Mouse (Mus musculus): ENCODE data around the gene Vmn1r100. TPM values are rescaled to one million over a fixed set of nuclear protein-coding genes. Genes with fewer than 3 reads are reported as not detected.
"Not testable (repeated sequence)": the region's sequence is repeated elsewhere in the genome, so short reads cannot be mapped to it uniquely, and the experiment has no call there.

Gene Vmn1r100
- total RNA-seq (2014; rRNA removed) (not detected in 2 replicates), polyA plus RNA-seq (2015; fragmentation: Nextera tagmentation; extraction: Ambion mirVana) (not detected in 2 replicates)

DNA sequence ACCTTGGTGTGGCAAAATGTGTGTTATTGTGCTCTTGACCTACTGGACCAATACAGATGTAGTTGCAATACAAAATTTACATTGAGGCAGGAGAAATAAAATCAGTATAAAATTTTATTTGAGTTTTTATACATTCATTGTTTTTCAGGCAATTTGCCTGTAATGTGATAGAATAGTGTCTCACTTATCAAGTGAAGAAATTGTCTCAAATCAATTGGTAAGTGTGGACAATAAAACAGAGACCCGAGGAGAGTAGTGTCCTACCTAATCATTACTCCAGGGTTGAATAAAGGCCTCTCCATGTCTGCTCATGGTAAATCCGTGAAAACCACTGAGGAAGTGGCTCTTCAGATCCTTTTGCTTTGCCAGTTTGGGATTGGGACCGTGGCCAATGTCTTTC is at the start of gene Vmn1r100:
TSS of gene Vmn1r100 (plus strand) at position 301 of the 400 bp plus-strand sequence.
- H3K4me1 ChIP-seq (ENCODE audit: insufficient read depth, low read length); H3K4me3 ChIP-seq (ENCODE audit: low read length); ATAC-seq; H3K27me3 ChIP-seq (ENCODE audit: insufficient read depth, low read length); H3K9ac ChIP-seq (replicated peaks; ENCODE audit: low read length); H3K9me3 ChIP-seq (ENCODE audit: low read length); DNase-seq (ENCODE audit: low spot score); H3K27ac ChIP-seq; H3K4me2 ChIP-seq (ENCODE audit: low read depth, low read length); H3K36me3 ChIP-seq (ENCODE audit: insufficient read depth, low read length): not testable (repeated sequence)
- no CpG with 5 or more reads among the region's 3 CpGs for WGBS

DNA sequence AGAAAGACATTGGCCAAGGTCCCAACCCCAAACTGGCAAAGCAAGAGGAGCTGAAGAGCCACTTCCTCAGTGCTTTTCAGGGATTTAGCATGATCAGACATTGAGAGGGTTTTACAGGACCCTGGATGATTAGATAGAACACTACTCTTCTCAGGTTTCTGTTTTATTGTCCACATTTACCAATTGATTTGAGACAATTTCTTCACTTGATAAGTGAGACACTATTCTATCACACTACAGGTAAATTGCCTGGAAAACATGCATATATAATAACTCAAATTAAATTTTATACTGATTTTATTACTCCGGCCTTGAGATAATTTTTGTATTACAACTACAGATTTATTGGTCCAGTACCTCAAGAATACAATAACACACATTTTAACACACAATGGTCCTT is 42.4 kb upstream of the Vmn1r100 start, which contains the start of gene Gm5728:
TSS of gene Gm5728 (minus strand) at position 101 of the 400 bp plus-strand sequence.
- H3K4me3 ChIP-seq (ENCODE audit: low read length); H3K9ac ChIP-seq (replicated peaks; ENCODE audit: low read length); H3K4me2 ChIP-seq (ENCODE audit: low read depth, low read length); ATAC-seq; H3K27me3 ChIP-seq (ENCODE audit: insufficient read depth, low read length); H3K4me1 ChIP-seq (ENCODE audit: insufficient read depth, low read length); H3K36me3 ChIP-seq (ENCODE audit: insufficient read depth, low read length); H3K9me3 ChIP-seq (ENCODE audit: low read length); H3K27ac ChIP-seq; DNase-seq (ENCODE audit: low spot score): not testable (repeated sequence)
- no CpG with 5 or more reads among the region's 1 CpGs for WGBS

GRCm38 (mm10) chr7:20442493-20442892 is 24.8 kb downstream of the Vmn1r100 start, which contains the start of gene Vmn1r101:
TSS of gene Vmn1r101 (minus strand) at chr7:20442593.
- H3K36me3 ChIP-seq (ENCODE audit: insufficient read depth, low read length); H3K27me3 ChIP-seq (ENCODE audit: insufficient read depth, low read length); H3K27ac ChIP-seq; H3K4me3 ChIP-seq (ENCODE audit: low read length); DNase-seq (ENCODE audit: low spot score); H3K4me2 ChIP-seq (ENCODE audit: low read depth, low read length); ATAC-seq; H3K9me3 ChIP-seq (ENCODE audit: low read length); H3K4me1 ChIP-seq (ENCODE audit: insufficient read depth, low read length); H3K9ac ChIP-seq (replicated peaks; ENCODE audit: low read length): not testable (repeated sequence)
- WGBS: no CpG with 5 or more reads among the region's 2 CpGs

Other genes starting within 250 kb of the Vmn1r100 start
- not detected in 2 replicates for gene Vmn1r94, start 249.6 kb upstream of the Vmn1r100 start, total RNA-seq (2014; rRNA removed)
- not detected in 2 replicates for gene Vmn1r94, start 249.6 kb upstream of the Vmn1r100 start, polyA plus RNA-seq (2015; fragmentation: Nextera tagmentation; extraction: Ambion mirVana)
- not detected in 2 replicates for gene Vmn1r95, start 224.2 kb upstream of the Vmn1r100 start, total RNA-seq (2014; rRNA removed)
- not detected in 2 replicates for gene Vmn1r95, start 224.2 kb upstream of the Vmn1r100 start, polyA plus RNA-seq (2015; fragmentation: Nextera tagmentation; extraction: Ambion mirVana)
- not detected in 2 replicates for gene Gm6164, start 212.3 kb upstream of the Vmn1r100 start, total RNA-seq (2014; rRNA removed)
- gene Gm6164, start 212.3 kb upstream of the Vmn1r100 start, polyA plus RNA-seq (2015; fragmentation: Nextera tagmentation; extraction: Ambion mirVana): not detected in 2 replicates
- not detected in 2 replicates for gene Gm4498, start 184.1 kb upstream of the Vmn1r100 start, total RNA-seq (2014; rRNA removed)
- not detected in 2 replicates for gene Gm4498, start 184.1 kb upstream of the Vmn1r100 start, polyA plus RNA-seq (2015; fragmentation: Nextera tagmentation; extraction: Ambion mirVana)
- gene Gm5890, start 155.1 kb upstream of the Vmn1r100 start, total RNA-seq (2014; rRNA removed): not detected in 2 replicates
- gene Gm5890, start 155.1 kb upstream of the Vmn1r100 start, polyA plus RNA-seq (2015; fragmentation: Nextera tagmentation; extraction: Ambion mirVana): not detected in 2 replicates
- not detected in 2 replicates for gene Gm4133, start 83.9 kb upstream of the Vmn1r100 start, total RNA-seq (2014; rRNA removed)
- not detected in 2 replicates for gene Gm4133, start 83.9 kb upstream of the Vmn1r100 start, polyA plus RNA-seq (2015; fragmentation: Nextera tagmentation; extraction: Ambion mirVana)
- not detected in 2 replicates for gene Gm5728, start 42.5 kb upstream of the Vmn1r100 start, total RNA-seq (2014; rRNA removed)
- gene Gm5728, start 42.5 kb upstream of the Vmn1r100 start, polyA plus RNA-seq (2015; fragmentation: Nextera tagmentation; extraction: Ambion mirVana): not detected in 2 replicates
- gene Vmn1r101, start 24.7 kb downstream of the Vmn1r100 start, total RNA-seq (2014; rRNA removed): not detected in 2 replicates
- not detected in 2 replicates for gene Vmn1r101, start 24.7 kb downstream of the Vmn1r100 start, polyA plus RNA-seq (2015; fragmentation: Nextera tagmentation; extraction: Ambion mirVana)
- not detected in 2 replicates for gene Gm10670, start 57.0 kb downstream of the Vmn1r100 start, total RNA-seq (2014; rRNA removed)
- gene Gm10670, start 57.0 kb downstream of the Vmn1r100 start, polyA plus RNA-seq (2015; fragmentation: Nextera tagmentation; extraction: Ambion mirVana): not detected in 2 replicates
- gene Vmn1r103, start 92.6 kb downstream of the Vmn1r100 start, total RNA-seq (2014; rRNA removed): not detected in 2 replicates
- gene Vmn1r103, start 92.6 kb downstream of the Vmn1r100 start, polyA plus RNA-seq (2015; fragmentation: Nextera tagmentation; extraction: Ambion mirVana): not detected in 2 replicates
- not detected in 2 replicates for gene Vmn1r104, start 115.9 kb downstream of the Vmn1r100 start, total RNA-seq (2014; rRNA removed)
- gene Vmn1r104, start 115.9 kb downstream of the Vmn1r100 start, polyA plus RNA-seq (2015; fragmentation: Nextera tagmentation; extraction: Ambion mirVana): not detected in 2 replicates
- gene Gm5726, start 127.8 kb downstream of the Vmn1r100 start, total RNA-seq (2014; rRNA removed): not detected in 2 replicates
- not detected in 2 replicates for gene Gm5726, start 127.8 kb downstream of the Vmn1r100 start, polyA plus RNA-seq (2015; fragmentation: Nextera tagmentation; extraction: Ambion mirVana)
- gene Gm4141, start 158.3 kb downstream of the Vmn1r100 start, total RNA-seq (2014; rRNA removed): not detected in 2 replicates
- not detected in 2 replicates for gene Gm4141, start 158.3 kb downstream of the Vmn1r100 start, polyA plus RNA-seq (2015; fragmentation: Nextera tagmentation; extraction: Ambion mirVana)
- not detected in 2 replicates for gene Gm4513, start 181.1 kb downstream of the Vmn1r100 start, total RNA-seq (2014; rRNA removed)
- not detected in 2 replicates for gene Gm4513, start 181.1 kb downstream of the Vmn1r100 start, polyA plus RNA-seq (2015; fragmentation: Nextera tagmentation; extraction: Ambion mirVana)

Measured in hindbrain, postnatal 0 days (tissue).